Mouse (Mus musculus) testis, postnatal 14 days (tissue): Measurements from ENCODE around the gene Lrrtm4.

Experiments
- DNase-seq: peaks from one replicate; pipeline ENCODE4 v3.0.0; 2021; ENCODE audit warnings: low spot score

Lrrtm4 gene

GRCm38 (mm10) chr6:80018765-80019164 is at the start of gene Lrrtm4:
Gene Lrrtm4, plus strand, starts transcription at chr6:80018877.
- DNase-seq, result no peak

GRCm38 (mm10) chr6:80019189-80019860 is 648 bp downstream of the Lrrtm4 start:
- DNase-seq, result no peak

GRCm38 (mm10) chr6:80019861-80020230 is 1.2 kb downstream of the Lrrtm4 start:
- no peak for DNase-seq

GRCm38 (mm10) chr6:80056849-80057248 is 38.2 kb downstream of the Lrrtm4 start:
- DNase-seq, result no peak

DNA sequence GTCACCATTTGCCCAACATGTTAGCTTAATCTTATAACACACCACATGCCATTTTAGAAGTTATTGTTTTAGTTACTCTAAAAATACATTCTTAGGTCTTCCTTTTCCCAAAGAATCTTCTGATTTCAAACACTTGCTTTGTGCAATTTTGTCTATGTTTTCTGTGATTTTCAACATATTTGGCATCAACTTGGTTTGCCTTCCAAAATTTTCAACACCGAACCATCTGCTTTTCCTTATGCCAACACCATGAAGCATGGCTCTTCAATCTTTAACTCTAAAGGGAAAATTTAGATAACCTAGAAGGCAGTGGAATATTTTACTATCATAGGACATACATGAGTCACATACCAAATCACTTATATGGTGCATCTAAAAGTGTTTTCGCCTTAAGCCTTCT is 59.3 kb downstream of the Lrrtm4 start:
- no peak for DNase-seq

DNA sequence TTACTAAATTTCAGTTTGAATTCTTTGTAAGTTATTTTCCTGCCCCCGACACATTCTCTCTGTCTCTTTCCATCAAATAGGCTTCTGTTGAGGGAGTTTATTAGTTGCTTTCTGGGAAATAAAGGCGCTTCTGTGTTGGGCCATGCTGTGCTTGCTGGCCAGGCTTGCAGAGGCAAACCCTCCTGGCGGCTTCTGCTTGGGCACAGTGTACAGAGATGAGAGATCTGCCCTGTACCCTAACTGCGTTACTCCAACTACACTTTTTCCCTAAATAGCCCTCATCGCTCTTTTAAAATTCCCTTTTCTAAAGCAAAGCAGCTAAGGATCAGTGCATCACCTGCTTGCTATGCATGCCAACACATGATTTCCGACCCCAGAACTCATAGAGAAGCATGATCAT is 60.6 kb downstream of the Lrrtm4 start:
- no peak for DNase-seq

DNA sequence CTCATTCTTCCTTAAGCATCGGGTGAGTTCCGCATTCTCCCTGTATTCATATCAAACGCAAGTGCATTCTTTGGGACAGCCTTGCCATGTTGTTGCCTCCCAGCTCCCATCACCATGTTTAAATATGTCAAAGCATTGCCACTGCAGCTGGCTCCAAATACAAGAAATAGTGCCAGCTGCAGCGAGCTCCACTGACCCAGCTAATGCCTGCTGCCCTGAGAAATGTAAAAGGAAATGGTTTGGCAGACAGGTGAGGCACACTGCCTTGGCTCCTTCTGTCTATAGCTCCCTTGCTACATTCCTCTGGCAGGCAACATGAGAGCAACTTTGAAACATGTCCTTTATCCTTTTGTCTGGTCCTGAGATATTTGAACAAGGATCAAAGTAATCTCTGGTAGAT is 76.2 kb downstream of the Lrrtm4 start:
- no peak for DNase-seq

DNA sequence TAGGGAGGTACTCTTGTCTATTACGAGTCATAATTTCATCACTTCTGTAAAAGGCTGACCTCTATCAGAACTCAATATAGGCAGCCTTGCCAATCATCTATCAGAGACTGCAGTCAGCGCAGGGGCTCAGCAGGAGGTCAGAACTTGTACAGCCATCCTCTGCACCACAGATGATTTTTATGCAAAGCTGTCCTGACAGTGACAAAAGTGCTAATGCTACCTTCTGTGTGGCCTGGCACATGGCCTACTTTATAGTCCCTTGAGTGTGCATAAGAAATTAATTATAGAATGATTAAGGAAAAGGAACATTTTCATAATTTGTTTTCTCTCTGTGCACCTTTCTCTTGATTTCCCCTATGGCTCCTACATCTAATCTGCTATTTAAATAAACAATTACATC is 86.7 kb downstream of the Lrrtm4 start:
- no peak for DNase-seq

DNA sequence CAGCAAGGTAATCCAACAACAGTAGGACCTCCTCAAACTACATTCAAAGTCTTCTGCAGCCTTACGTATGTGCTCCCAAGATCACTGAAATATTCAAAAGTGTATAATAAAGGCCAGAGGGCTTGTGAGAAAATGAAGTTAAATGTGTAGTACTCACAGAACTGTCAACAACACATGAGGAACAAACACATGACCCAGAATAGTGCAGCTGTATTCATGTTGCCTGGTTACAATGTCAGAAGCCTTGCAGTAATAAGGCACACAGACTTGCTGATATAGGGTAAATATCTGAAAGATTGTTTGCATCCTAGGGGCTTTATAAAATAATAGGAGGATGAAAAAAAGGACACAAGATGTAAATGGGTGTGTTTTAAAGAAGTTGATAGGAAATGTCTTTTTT is 87.2 kb downstream of the Lrrtm4 start:
- no peak for DNase-seq

DNA sequence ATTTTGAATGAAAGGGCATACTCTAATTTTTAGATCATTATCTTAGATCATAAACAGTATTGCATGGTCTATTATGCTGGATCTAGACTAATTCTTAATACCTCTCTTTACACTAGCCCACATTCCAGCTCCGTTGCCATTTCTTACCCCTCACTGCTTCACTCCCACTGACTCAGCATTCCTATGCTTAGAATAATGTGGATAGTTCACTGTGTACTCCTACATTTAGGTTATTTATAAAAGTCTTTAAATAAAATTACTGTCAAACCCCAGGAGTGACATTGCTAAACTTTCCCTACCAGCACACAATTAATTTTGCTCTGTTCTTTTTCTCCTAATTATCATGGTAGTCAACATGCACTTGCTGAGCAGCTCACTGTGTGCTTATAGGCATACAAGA is 107.7 kb downstream of the Lrrtm4 start:
- DNase-seq, result no peak

DNA sequence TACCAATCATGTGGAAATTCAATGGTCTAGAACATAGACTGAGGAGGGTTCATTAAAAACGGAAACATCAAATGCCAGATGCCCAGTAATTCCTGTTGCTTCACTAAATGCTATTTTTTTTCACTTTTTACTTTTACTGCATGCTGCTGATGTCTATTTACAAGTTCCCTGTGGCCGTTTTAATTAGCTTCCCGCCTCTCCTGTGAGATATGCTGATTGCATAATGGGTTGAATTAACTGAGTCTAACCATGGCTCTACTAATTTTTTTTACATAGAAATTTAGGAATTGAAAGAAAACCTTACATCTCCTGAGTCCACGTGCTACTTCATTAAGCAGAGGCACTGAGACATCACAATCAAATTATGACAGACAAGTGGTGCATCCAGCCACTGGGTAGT is 143.9 kb downstream of the Lrrtm4 start:
- DNase-seq, result no peak

DNA sequence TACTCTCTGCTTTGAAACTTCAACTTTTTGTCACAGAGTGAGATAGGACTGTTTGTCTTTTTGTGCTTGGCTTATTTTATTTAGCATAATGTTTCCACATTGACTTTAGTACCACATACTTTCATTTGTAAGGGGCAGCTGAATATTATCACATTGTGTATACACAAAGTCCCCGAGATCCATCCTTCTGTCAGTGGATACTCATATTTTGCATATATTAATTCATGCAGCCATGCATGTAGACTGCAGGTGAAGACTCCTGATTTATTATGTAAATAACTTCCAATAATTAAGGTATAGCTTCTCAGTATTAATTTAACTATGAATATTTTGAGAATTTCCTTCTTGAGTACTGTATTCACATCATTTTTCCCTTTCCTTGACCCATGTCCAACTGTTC is 163.2 kb downstream of the Lrrtm4 start:
- DNase-seq, result no peak

DNA sequence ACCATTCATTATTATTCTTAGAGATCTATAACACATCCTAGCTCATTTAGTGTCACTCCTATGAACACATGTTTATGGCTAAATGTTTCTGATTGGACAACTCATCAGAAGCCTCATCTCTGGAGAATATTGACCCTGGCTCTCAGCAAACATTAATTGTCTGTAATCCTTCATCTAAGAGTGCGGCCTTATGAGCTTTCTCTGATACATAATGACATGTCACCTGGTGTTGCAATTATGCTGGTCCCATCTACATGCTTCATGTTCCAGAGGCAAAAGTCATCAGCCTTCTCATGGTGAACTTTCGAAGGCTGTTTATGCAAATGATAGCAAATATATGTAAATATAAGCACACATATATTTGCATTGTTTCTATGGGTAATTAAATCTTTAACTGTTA is 163.7 kb downstream of the Lrrtm4 start:
- no peak for DNase-seq

DNA sequence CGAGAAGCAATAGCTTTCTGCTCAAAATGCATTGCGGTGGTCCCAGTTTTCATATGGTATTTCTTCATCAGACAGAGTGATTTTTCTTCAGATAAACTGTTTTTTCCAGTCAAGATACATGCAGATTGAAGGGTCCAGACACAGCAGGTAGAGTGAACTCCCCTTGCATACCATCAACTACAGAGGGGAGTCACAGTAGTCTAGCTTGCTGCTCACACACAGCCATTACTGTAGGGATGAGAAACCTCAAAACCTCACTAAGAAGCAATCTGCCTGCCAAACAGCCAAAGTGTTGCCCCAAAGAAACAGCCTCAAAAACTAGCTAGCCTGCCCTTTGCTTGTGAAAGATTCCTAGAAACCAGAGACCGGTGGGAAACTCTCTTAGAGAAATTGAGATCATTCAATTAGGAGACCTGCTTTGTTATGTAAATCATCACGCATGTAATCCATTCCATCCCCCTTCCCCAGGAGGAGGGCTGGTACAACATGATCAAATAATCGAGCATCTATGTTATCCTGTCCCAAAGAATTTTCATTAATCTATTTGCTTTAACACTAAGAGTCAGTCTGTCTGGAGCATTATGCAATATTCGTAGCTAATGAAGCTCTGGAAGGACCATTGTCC is 166.9 kb downstream of the Lrrtm4 start:
- no peak for DNase-seq

DNA sequence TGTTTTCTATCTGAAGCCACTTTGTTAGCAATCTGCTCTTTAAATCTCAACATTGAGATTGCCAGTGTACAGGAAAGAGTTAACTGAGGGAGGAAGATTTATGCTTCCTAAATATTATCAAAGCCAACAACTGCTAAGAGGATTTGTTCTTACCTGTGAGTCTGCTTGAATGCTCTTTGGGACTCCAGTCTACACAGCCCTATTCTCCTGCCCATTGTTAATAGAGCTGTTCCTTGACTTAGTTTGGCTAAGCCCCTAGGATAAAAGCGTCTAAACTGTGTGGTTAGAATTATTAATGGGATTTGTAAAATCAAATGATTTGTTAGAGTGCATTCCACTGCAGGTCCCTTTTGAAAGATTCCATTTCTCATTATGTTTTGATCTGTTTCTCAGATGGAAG is 168.1 kb downstream of the Lrrtm4 start:
- DNase-seq, result no peak

GRCm38 (mm10) chr6:80209476-80209875 is 190.8 kb downstream of the Lrrtm4 start:
- DNase-seq, result no peak

DNA sequence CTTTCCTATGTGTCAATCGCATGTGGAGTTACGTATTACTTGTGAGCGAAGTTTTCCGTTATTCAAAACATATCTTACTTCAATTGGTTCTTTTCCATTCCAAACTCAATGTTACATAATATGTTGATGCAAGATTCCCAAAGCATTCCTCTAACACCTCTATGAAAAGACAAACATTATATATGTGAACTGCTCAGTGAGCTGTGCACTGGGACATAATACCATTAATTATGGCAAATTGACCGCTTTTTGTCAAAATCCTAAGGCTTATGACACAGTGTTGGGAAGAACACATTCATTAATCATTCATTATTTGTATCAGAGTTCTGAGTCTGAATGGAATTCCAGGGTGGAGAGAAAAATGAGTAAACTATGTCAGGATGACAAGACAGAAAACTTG is 191.6 kb downstream of the Lrrtm4 start:
- no peak for DNase-seq

DNA sequence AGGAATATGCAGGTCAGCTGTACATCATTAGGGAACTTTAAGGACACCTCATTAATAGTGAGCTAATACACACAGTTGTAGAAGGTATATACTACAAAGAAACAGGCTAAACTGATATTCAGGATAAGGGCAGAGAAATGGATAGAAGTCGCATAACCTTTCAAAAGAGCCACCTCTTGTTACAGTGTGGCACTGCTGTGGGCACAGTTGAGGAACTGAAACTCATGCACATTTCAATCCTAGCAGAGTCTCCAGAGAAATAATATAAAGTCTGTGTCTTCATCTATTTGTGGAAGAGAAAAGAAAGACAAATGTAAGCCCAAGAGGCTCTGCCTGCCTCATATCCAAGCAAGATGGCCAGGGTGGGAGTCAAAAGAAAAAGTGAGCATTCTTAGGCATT is 242.9 kb downstream of the Lrrtm4 start:
- DNase-seq, result no peak

DNA sequence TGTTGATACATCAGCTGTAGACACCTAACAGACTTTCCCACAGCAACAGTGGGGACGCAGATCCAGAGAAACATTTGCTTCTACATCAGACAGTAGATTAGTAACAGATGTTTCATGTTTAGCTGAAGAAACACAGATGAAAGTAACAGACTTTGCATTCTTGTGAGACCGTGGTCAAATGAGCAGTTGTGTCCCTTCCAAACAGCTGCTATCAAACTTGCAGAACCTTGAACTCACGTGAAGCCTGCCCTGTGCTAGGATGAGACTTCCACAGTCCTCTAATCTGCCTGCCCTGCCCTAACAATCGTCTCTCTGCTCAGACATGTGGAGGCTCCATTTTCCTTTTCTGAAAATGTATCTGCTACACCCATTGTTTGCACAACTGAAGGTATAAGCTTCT is 245.3 kb downstream of the Lrrtm4 start:
- no peak for DNase-seq

GRCm38 (mm10) chr6:80264584-80264983 is 245.9 kb downstream of the Lrrtm4 start:
- DNase-seq, result no peak

- no peak for DNase-seq
Observed at GRCm38 (mm10) chr6:80265746-80266145, 247.1 kb downstream of the Lrrtm4 start.

DNA sequence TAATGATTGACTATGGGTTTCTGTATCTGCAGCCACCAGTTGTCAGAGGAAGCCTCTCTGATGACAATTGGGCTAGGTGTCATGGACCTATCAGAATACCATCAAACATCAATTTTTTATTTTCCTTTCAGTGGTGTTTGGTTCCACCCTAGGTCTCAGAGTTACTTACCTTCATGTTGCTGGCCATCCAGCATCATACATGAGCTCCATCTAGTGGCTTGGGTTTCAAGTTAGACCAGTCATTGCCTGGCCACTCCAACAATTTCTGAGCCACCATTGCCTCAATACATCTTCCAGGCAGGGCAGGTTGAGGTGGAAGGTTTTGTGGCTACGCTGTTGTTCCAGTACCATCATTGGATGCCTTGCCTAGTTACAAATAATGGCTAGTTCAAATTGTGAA is 268.3 kb downstream of the Lrrtm4 start:
- DNase-seq, result no peak

DNA sequence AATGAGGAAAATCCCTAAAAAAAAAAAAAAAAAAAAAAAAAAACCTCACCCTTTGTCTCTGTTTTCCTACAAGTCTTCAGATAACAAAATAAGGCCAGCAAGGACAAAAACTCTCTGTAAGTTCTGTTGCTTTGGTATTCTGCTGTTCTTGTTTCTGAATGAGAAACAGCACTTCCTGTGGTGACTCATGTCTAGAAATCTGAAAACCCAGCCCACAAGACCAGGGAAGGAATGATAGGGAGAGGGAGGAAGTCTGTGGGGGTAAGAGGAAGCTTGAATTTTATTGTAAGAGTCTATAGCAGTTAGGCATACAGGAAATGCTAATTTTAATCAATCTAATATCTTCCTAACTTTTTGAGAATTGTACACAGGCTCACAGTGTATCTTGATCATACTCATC is 283.2 kb downstream of the Lrrtm4 start:
- DNase-seq, result no peak

- no peak for DNase-seq
Observed at GRCm38 (mm10) chr6:80303568-80303967, 284.9 kb downstream of the Lrrtm4 start.
